Mouse (Mus musculus) bone marrow, adult 2 months (tissue): ENCODE measurements around the gene Hopx.

ENCODE experiments used
- CTCF ChIP-seq: fragments of 200-500 bp; IDR thresholded peaks from 2 replicates; pipeline ENCODE4 v1.5.1; 2011; ENCODE audit warnings: low read length, control low read depth; ENCODE audit not compliant: control insufficient read depth, insufficient read depth
- POLR2A ChIP-seq: fragments of 200-500 bp; IDR thresholded peaks from 2 replicates; pipeline ENCODE4 v1.6.1; 2011; ENCODE audit warnings: low read depth, mild to moderate bottlenecking, control low read depth, low read length, borderline replicate concordance; ENCODE audit not compliant: control insufficient read depth

DNA sequence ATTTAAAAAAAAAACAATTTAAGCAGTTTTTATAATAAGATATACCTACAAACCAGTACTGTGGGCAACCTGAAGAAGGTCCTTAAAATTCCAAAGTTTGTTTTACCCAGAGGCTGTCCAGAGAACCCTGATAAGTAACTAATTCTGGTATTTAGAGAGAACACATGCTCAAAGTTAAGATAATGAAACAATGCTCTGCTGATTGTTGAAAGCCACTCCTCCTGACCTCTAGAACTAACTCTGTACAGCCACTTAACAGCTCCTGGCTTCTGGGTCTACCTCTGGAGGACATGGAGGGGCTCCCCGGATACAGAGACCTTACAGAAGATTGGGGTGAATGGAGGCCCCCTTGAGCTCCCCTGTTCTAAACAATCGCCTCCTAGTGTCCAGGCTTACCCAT is 15.0 kb upstream of the Hopx start:
- no peak for TF ChIP-seq POLR2A
- no peak for TF ChIP-seq CTCF
